Mouse (Mus musculus) embryo, embryonic 11 days (tissue): ENCODE measurements around the gene Pdzd7.
A peak's percentile ranks its signal among the peaks of the same experiment; 100 is the strongest.

ENCODE experiments used
- DNase-seq: peaks from one replicate; pipeline ENCODE4 v3.0.0-alpha.2; 2015

The Pdzd7 gene

GRCm38 (mm10) chr19:45007425-45008191, 37.9 kb downstream of the Pdzd7 start:
- DNase-seq = no peak

DNA sequence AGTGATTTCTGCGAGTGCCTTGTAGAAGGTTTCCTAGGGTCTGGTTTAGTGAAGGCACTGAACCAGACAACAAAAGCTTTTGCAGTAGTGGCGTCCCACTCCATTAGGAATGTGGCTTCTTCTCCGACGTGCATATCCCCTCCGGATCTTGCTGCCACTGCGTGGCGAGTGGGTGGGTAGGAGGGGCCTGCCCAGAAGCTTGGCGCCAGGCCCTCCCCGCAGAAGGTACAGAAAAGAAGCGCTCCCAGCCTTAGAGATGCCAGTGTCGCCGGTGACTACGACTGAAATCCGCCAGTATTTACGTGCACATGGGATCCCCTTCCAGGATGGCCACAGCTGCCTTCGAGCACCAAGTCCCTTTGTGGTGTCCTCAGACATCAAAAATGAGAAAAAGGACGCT, 38.5 kb downstream of the Pdzd7 start:
- no peak for DNase-seq

DNA sequence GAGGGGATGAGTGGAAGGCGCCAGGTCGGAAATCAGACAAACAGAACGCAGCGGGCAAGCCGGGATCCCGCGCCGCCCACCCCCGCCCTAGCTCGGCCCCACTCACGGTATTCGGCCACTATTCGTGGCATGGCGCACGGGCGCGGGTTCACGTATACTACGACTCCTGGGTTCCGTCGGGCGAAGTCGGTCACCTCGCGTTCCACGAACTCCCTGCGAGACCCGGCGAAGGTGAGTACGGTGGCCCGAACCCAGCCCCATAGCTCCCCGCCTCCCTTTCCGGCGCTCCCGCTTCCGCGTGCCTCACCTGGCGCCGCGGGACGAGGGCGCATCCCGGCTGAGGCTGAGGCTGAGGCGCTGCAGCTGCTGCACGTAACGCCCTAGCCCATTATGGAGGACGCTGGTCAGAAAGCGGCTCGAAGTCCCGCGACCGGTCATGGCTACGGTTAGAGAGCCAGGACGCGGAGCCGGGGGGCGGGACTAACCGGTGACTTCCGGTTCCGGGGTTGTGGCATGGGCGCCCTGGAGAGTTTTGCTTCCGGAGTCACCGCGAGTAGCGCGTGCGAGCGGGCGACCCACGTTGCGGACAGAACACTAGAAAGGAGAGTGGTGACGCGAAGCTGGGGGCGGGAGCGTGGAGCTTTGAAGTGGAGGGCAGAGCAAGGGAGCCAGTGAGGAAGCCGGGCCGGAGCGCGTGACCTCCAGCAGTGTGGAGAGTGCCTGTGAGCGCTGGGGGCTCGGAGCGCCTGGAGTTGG, 39.4 kb downstream of the Pdzd7 start, which contains the start of gene Mrpl43:
Gene Mrpl43 (minus strand): TSS at position 486 of the 756 bp plus-strand sequence.
- peak; percentile 96 for DNase-seq

DNA sequence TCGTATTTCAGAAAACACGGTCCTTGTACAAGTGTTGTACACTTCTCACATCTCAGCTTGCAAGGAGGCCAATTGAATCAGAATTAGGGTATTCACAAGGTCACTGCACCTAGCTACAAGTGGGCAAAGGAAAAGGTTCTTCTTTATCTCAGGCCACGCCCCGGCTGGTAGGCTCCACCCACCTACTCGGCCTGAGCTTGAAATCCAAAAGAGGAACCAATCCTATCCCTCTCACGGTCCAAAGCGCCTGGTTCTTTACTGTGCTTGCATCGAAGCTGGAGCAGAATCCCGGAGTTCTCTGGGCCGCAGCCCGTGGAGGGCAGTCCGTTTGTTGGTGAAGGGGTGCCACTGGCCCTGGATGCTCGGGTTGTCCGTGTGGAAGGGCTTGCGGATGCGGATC, 40.1 kb downstream of the Pdzd7 start, which contains the start of gene Twnk:
Gene Twnk (plus strand): TSS at position 220 of the 400 bp plus-strand sequence.
- DNase-seq = peak; percentile 57

DNA sequence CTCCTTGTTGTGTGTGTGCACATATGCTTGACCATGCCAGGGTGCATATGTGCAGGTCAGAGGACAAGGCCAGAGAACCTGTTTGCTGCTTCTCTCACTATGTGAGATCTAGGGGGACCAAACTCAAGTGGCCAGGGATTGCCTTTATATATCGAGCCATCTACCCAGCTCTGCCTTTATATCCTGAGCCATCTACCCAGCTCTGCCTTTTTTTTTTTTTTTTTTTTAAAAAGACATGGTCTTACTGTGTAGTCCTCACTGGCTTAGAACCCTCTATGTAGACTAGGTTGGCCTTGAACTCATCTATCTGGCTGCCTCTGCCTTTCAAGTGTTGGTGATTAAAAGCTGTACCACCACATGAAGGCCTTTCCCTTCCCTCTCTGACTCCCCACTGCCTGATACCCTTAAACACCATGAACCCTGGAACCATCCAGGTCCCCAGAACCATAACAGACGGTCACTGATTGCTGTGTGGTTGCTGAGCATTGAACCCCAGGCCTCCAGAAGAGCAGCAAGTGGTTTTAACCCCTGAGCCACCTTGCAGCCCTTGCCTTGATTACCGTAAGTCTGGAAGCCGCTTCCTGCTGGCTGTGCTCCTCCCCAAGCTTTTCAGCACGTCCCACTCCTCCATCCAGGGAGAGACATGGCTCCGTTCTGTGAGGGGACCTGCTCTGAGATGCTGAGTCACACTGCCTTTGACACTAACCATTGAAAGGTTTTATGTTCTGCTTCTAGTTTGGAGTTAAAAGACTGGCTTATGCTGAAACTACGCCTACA, 41.6 kb downstream of the Pdzd7 start:
- DNase-seq = no peak

DNA sequence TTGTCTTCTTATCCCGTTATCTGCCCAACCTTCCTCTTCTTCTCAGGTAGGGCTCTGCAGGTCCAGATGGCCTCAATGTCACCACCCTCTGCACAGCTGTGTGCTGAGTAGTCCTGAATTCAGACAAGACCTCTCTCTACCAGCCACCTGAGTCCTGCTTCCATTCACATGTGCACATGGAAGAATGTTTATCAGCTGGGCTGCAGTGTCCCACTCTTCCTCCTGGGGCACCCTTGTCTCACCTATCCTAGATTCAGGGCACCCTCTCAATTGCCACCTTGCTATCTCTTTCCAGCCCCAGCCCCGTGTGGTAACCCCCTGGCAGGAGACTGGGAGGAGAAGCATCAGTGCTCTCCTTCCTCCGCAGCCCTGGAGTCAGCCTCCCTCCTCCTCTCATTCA, 43.2 kb downstream of the Pdzd7 start:
- no peak for DNase-seq

DNA sequence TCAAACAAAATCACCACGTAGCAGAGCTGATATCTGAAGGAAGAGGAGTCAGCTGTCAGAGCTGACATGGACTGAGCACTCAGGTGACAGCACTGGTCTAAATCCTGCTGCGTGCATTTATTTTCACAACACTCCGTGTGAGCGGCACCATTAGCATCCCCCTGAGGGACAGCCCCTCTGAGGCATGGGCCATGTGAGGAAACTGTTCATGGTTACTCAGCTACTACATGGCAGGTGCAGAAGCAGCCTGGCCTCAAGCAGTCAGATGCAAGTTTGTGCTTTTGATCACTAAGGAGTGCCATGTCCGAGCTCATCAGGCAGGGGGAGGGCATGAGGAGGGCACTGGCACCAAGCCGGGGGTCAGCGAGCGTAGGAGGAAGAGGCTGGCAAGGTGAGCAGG, 45.9 kb downstream of the Pdzd7 start:
- DNase-seq = no peak

DNA sequence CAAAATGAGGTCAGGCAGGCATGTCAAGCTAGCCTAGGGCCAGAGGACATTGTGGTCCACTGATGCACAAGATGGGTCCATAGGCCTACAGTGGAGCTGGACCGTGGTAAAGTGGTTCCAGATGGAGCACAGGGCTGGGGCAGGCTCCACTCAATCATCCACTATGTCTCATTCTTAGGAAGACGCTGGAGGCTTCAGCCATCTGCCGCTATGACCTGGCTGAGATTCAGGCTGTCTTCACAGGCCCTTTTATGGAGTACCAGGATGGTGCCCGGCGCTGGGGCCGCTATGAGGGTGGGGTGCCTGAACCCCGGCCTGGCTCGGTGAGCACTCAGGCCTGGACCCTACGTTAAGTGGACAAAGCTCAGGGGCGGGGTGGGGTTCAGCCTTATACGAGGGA, 47.7 kb downstream of the Pdzd7 start:
- DNase-seq = no peak

DNA sequence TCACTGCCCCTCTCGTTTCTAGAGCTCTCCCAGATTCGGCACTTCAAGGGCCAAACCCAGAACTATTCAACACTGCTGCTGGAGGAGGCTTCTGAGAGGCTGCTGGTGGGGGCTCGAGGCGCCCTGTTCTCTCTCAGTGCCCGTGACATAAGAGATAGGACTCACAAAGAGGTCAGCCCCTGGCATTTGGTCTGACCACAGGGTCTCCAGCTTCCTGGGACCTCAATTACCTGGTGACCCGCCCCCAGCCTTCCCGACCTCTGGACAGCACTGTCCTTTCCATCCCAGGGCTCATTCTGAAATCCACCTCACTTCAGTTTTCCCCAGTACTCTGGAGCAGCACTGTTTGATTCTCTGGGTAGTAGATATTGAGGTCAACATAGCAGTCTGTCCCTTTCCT, 52.8 kb downstream of the Pdzd7 start:
- no peak for DNase-seq

DNA sequence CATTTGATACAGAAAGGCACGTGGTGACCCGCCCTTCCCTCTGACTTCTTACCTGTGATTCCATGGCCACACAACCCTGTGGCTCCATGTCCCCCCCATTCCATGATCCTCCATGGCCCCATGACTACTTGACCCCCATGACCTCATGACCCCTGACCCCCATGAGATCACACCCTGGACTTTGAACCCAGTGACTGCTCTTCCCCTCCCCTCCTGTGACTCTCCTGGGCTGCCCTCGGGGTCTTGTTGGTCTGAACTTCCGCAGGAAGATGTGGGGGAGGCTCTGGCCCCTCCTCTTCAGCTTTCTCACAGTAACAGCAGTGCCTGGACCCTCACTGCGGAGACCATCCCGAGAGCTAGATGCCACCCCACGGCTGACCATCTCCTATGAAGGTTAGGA, 53.3 kb downstream of the Pdzd7 start:
- DNase-seq = peak; percentile 19

DNA sequence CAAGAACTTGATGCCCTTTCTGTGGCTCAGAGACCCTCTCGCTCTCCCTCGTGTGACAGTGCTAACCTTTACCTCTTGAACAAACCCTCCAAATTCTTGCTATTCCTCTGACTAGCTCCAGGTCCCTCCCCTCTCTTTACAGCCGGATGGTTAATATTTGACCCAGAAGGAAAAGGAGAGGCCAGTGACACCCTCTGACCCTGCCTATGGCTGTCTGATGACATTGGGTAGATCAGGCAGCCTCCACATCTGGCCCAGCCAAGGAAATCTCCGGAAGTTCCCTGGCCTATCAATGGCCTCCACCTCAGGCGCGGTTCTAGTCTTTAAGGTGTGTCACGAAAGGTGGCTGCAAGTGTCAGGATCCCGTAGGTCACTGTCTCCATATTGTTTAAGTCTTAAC, 54.5 kb downstream of the Pdzd7 start:
- no peak for DNase-seq

DNA sequence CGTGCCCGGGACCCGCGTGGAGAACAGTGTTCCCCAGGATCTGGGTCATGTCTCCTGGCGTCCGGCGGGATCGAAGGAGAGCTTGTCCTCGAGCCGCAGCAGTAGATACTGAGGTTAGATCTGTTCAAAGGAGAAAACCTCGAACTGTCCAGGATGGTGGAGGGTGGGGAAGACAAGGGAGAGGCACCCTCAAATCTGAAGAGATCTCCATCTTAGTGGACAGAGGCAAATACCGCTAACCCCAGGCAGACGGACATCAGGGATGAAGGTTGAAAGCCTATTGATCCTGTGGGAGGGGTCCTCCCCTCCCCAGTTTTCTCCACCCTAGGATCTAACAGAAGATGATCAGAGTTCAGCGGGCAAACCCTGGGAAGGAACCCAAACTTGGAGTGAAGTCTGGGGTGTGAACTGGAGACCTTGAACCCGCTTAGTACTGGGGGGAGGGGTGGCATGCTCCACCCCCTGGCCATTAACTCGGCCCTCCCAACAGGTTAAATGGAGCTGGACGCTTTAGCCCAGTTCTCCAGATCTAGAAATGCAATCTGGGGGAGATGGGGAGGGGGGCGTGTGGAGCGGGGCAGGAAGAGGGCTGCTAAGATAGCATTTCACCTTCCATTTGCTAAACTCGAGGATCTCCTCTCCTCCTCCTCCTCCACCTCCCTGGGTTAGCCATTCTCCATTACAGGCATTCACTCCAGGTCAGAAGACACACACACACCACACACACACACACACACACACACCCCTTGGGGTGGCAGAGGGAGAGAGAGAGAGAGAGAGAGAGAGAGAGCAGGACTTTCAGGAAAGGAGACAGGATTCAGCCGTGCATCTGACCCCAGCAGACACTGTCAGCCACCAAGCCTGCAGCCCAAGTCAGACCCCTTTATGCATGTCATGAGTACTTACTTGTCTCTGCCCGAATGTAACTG, 55.7 kb downstream of the Pdzd7 start:
- DNase-seq = peak; percentile 19

DNA sequence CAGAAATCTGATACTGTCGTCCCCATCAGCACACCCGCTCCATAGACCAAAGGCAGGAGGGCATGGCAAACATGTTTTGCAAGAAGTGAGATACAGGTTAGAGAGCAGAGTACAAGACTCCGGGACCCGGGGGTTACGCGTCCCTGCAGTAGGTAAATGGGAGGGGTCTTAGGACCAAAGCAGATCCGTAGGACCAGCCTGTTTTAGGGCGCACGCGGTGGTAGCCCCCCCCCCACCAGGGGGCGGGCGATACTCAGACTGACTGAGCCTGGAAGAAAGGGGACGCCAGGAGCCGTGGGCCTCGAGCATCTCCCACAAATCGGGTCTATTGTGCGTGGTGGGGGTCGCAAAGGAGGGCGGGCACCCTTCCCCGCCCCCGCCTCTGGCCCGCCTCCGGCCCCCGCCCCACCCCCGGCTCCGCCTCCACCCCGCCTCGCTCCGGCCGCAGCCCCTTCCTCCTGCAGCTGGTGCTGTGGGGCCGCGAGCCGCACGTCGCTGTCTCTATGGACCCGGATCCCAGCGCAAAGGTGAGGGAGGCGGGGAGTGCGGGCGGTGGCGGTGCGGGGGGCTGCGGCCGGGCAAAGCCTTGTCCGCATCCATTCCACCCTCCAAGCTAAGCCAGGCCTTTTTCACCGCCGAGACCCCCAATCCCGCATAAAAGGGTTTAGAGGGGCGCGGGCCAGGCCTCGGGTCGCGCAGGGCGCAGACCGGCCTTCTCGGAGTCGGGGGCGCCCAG, 56.5 kb downstream of the Pdzd7 start, which contains the start of gene Sema4g:
Gene Sema4g (plus strand): TSS at position 271 of the 736 bp plus-strand sequence.
- peak; percentile 79 for DNase-seq

DNA sequence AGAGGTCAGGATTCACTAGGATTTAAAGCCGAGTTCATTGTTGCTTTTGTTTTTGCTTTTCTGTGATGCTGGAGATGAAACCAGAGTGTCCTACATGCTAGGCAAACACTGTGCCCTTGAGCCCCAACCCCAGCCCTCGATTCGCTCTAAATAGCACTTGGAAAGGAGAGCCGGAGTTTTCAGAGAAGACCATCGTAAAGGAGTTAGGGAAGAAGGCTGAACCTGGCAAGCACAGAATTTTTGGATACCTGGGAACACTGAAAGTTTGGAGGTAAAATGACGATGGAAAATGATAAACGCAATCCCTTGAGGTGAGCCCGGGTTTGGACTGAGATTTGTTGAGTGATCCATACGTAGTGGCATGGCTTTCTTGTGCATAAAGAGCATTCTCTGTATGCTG, 57.2 kb downstream of the Pdzd7 start:
- peak; percentile 12 for DNase-seq

GRCm38 (mm10) chr19:44987851-44988250, 57.7 kb downstream of the Pdzd7 start:
- no peak for DNase-seq

DNA sequence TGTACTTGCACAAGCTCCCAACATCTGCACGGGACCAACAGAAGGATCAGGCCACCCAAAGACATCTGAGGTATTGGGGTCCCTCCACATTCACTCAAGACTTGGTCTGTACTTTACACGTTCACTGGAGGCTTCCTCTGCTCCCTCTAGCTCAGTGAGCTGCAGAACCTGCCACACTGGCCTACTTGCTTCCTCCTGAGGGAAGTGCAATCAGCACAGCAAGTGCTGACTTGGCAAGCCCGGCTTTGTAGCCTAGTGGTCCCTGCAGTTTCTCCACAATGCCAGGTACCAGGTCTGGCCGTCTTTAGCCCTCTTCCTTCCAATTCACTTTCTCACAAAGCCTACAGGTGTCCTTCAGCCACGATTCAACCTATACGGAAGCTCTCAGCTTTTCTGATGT, 58.5 kb downstream of the Pdzd7 start:
- no peak for DNase-seq

DNA sequence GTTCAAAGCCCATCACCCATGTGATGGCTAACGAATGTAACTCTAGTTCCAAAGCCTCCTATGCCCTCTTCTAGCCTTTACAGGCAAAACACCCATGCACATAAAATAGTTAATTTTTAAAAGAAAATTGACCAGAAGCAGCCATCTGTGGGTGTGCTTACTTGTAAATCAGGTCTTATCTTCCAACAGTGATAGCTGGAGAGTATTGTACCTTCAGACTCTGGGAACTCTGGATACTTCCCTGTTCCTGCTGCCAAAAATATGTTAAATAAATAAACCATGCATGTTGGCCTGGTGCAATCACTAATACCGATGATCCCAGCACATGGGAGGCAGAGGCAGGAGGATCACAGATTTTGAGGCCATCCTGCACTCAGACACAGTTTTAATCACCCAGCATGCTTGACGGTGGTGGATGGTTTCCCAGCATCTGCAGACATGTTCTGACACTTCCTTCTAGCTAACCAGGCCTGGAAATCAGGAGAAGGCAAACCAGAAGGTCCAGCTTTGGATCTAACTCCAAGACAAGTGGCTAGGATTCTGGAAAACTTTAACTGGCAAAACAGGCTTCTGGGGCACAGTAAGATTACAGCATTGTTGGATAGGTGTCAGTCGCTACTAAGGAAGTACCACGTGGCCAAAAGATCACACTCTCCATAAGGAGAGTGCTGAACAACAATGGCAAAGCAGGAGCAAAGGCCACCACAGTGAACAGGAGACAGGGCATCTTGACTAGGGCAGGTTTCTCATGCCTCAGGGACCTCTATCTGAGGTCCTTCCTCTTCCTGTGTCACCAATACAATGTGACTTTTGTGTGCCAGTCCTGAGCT, 60.1 kb downstream of the Pdzd7 start:
- DNase-seq = no peak

- no peak for DNase-seq
These were observed 61.1 kb downstream of the Pdzd7 start for GRCm38 (mm10) chr19:44984420-44984819.

- no peak for DNase-seq
These were observed 62.2 kb downstream of the Pdzd7 start for GRCm38 (mm10) chr19:44983366-44983765.

- DNase-seq = no peak
These were observed 62.9 kb downstream of the Pdzd7 start for GRCm38 (mm10) chr19:44982477-44983115.
